Mouse (Mus musculus) forebrain, embryonic 11.5 days (tissue): Measurements from ENCODE around the gene Paqr9. TPM values are rescaled to one million over a fixed set of nuclear protein-coding genes. Genes with fewer than 3 reads are reported as not detected.

Source experiments
- ATAC-seq: fragments of 200-750 bp; cut with Nextera tagmentation; replicated peaks from 2 replicates; pipeline ENCODE4 v1.8.0; 2017; ENCODE audit warnings: moderate TSS enrichment; ENCODE audit not compliant: low FRiP score
- DNase-seq: peaks from one replicate; pipeline ENCODE4 v3.0.0-alpha.2; 2017; ENCODE audit warnings: low spot score
- H3K27ac ChIP-seq: fragments of 300-500 bp; sonication (generic); 2 replicates; pipeline ENCODE4 v1.5.1; 2014; ENCODE audit warnings: low read depth, low read length
- H3K27me3 ChIP-seq: fragments of 300-500 bp; sonication (generic); 2 replicates; pipeline ENCODE4 v1.6.1; 2014; ENCODE audit warnings: mild to moderate bottlenecking, low read length, mixed read lengths; ENCODE audit not compliant: control insufficient read depth, insufficient read depth
- H3K36me3 ChIP-seq: fragments of 300-500 bp; sonication (generic); 2 replicates; pipeline ENCODE4 v1.6.1; 2014; ENCODE audit warnings: mild to moderate bottlenecking, low read length, moderate library complexity, mixed read lengths; ENCODE audit not compliant: control insufficient read depth, insufficient read depth
- H3K4me1 ChIP-seq: fragments of 300-500 bp; sonication (generic); replicated peaks from 2 replicates; pipeline ENCODE4 v1.6.1; 2014; ENCODE audit warnings: low read length, mixed read lengths; ENCODE audit not compliant: control insufficient read depth, insufficient read depth
- H3K4me2 ChIP-seq: fragments of 300-500 bp; sonication (generic); 2 replicates; pipeline ENCODE4 v1.6.1; 2014; ENCODE audit warnings: low read depth, mild to moderate bottlenecking, low read length, moderate library complexity, mixed read lengths; ENCODE audit not compliant: severe bottlenecking
- H3K4me3 ChIP-seq: fragments of 300-500 bp; sonication (generic); 2 replicates; pipeline ENCODE4 v1.5.1; 2014; ENCODE audit warnings: low read depth, low read length
- H3K9ac ChIP-seq: fragments of 300-500 bp; sonication (generic); 2 replicates; pipeline ENCODE4 v1.6.1; 2014; ENCODE audit warnings: low read length
- H3K9me3 ChIP-seq: fragments of 300-500 bp; sonication (generic); 2 replicates; pipeline ENCODE4 v1.6.1; 2016; ENCODE audit warnings: low read length, mixed read lengths; ENCODE audit not compliant: control insufficient read depth
- WGBS: fragments of 180-500 bp; shearing (Covaris S2); extraction: QIAGEN DNeasy Blood & Tissue Kit; methylation state at CpG from one replicate; pipeline ENCODE4 v1.1.7; 2014; 5-methylcytosine and 5-hydroxymethylcytosine counted together
- polyA plus RNA-seq: library from polyadenylated mRNA; unstranded; fragments of >200 nt; fragmentation: Nextera tagmentation; extraction: Ambion mirVana; gene quantifications from 2 replicates; pipeline ENCODE4 v1.2.1, GENCODE M21; 2014

Paqr9 gene
- polyA plus RNA-seq, 1 experiment from 2014 or later = 0.27 TPM

- H3K9me3 ChIP-seq = no peaks in the 10 kb centered on the region
- H3K4me3 ChIP-seq = no peak overlapping the region
- no peak overlapping the region for H3K4me2 ChIP-seq
- no peak overlapping the region for H3K27ac ChIP-seq
- no peak for DNase-seq
- WGBS = 89% methylated on average over 8 of the region's 8 CpGs
- no peaks in the 10 kb centered on the region for H3K27me3 ChIP-seq
- H3K9ac ChIP-seq = no peak overlapping the region
- H3K36me3 ChIP-seq = no peaks in the 10 kb centered on the region
- H3K4me1 ChIP-seq = no peaks in the 10 kb centered on the region
- ATAC-seq = no peak
Measured at GRCm38 (mm10) chr9:95521031-95521430, 38.4 kb upstream of the Paqr9 start.

DNA sequence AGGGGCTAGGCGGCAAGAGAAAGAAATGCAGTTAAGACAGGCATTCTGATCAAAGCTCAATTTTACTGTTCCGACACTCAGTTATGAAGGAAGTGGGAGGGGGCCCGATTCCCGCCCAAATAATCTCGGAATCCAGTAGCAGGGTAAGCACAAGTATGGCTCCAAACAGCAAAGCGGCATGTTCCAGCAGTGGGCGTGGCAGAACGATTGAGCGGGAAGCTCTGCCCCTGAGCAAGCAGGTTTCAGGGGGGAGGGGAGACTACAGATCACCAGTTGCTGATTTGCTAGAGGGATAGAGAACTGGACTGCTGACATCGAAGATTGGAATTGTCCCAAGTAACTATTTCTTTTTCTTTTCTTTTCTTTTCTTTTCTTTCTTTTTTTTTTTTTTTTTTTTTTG lies 37.9 kb upstream of the Paqr9 start:
- no peak overlapping the region for H3K27ac ChIP-seq
- H3K4me3 ChIP-seq = no peak overlapping the region
- DNase-seq (no peak), ATAC-seq (no peak)
- H3K36me3 ChIP-seq = no peaks in the 10 kb centered on the region
- 63% methylated on average over 10 of the region's 10 CpGs for WGBS
- no peak overlapping the region for H3K4me2 ChIP-seq
- no peak overlapping the region for H3K9ac ChIP-seq
- no peaks in the 10 kb centered on the region for H3K4me1 ChIP-seq
- no peaks in the 10 kb centered on the region for H3K27me3 ChIP-seq
- no peaks in the 10 kb centered on the region for H3K9me3 ChIP-seq

GRCm38 (mm10) chr9:95522561-95522960 lies 36.9 kb upstream of the Paqr9 start:
- H3K4me1 ChIP-seq = no peaks in the 10 kb centered on the region
- 79% methylated on average over 2 of the region's 2 CpGs for WGBS
- H3K4me2 ChIP-seq = no peak overlapping the region
- ATAC-seq (no peak), DNase-seq (no peak)
- H3K27me3 ChIP-seq = no peaks in the 10 kb centered on the region
- H3K9me3 ChIP-seq = no peaks in the 10 kb centered on the region
- H3K9ac ChIP-seq = no peak overlapping the region
- no peak overlapping the region for H3K4me3 ChIP-seq
- no peaks in the 10 kb centered on the region for H3K36me3 ChIP-seq
- H3K27ac ChIP-seq = no peak overlapping the region

GRCm38 (mm10) chr9:95525376-95525775 lies 34.1 kb upstream of the Paqr9 start:
- Histone ChIP-seq H3K27me3 (no peaks in the 10 kb centered on the region), H3K9ac (no peak overlapping the region), H3K27ac (no peak overlapping the region), H3K36me3 (no peaks in the 10 kb centered on the region), H3K4me1 (no peaks in the 10 kb centered on the region), H3K4me2 (no peak overlapping the region), H3K4me3 (no peak overlapping the region), H3K9me3 (no peaks in the 10 kb centered on the region)
- ATAC-seq = no peak
- DNase-seq = no peak
- 84% methylated on average over 6 of the region's 6 CpGs for WGBS

DNA sequence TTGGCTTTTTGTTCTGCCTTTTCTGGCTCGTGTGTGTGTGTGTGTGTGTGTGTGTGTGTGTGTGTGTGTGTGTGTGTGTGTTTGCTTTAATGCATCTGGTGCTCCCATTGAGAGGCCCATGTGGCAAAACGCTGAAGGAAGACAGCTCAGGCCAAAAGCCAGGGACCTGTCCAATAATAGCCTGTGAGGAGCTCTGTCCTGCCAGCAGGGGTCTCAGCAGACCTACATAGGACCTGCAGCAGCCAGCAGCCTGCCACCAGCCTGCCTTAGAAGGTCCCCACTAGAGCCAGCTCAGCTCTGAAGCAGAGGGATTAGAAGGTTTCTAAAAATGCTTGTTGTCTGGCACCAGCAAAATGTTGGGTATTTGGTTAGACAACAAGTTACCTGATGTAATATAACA lies 33.5 kb upstream of the Paqr9 start:
- H3K27ac ChIP-seq = no peak overlapping the region
- no peaks in the 10 kb centered on the region for H3K27me3 ChIP-seq
- WGBS = 19% methylated on average over 2 of the region's 2 CpGs
- H3K4me2 ChIP-seq = no peak overlapping the region
- H3K9me3 ChIP-seq = no peaks in the 10 kb centered on the region
- no peaks in the 10 kb centered on the region for H3K4me1 ChIP-seq
- no peaks in the 10 kb centered on the region for H3K36me3 ChIP-seq
- no peak for ATAC-seq
- no peak for DNase-seq
- no peak overlapping the region for H3K4me3 ChIP-seq
- no peak overlapping the region for H3K9ac ChIP-seq

- 70% methylated on average over 2 of the region's 2 CpGs for WGBS
- Histone ChIP-seq H3K4me2 (no peak overlapping the region), H3K4me1 (no peaks in the 10 kb centered on the region), H3K9ac (no peak overlapping the region), H3K9me3 (no peaks in the 10 kb centered on the region), H3K27ac (no peak overlapping the region), H3K4me3 (no peak overlapping the region), H3K27me3 (no peaks in the 10 kb centered on the region), H3K36me3 (no peaks in the 10 kb centered on the region)
- DNase-seq (no peak), ATAC-seq (no peak)
Measured at GRCm38 (mm10) chr9:95527676-95528075, 31.8 kb upstream of the Paqr9 start.

DNA sequence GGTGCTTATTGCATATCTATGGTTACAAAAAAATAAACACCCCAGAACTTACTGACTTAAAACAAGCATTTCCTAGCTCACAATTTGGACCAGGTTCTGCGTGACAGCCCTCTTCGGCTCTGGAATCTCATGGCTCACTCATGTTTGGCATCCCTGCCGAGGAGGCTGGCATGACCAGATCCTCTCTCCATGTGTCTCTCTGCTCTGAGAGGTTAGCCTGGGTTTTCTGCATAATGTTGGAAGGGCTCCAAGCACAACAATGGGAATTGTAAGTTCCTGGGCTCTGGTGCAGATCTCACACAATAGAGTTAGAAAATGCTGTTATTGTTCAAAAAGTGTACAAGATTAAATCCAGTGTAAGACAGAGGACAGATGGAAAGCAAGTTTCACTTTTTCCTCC lies 28.3 kb upstream of the Paqr9 start:
- Histone ChIP-seq H3K27ac (no peak overlapping the region), H3K4me2 (no peak overlapping the region), H3K36me3 (no peaks in the 10 kb centered on the region), H3K9me3 (no peaks in the 10 kb centered on the region), H3K27me3 (no peaks in the 10 kb centered on the region), H3K9ac (no peak overlapping the region), H3K4me3 (no peak overlapping the region), H3K4me1 (no peaks in the 10 kb centered on the region)
- no peak for DNase-seq
- 76% methylated on average over 3 of the region's 3 CpGs for WGBS
- ATAC-seq = no peak

- Histone ChIP-seq H3K9ac (no peak overlapping the region), H3K4me2 (no peak overlapping the region), H3K9me3 (no peaks in the 10 kb centered on the region), H3K36me3 (no peaks in the 10 kb centered on the region), H3K4me3 (no peak overlapping the region), H3K4me1 (no peaks in the 10 kb centered on the region), H3K27me3 (no peaks in the 10 kb centered on the region), H3K27ac (no peak overlapping the region)
- ATAC-seq (no peak), DNase-seq (no peak)
- WGBS = 52% methylated on average over 6 of the region's 6 CpGs
Measured at GRCm38 (mm10) chr9:95533817-95534216, 25.6 kb upstream of the Paqr9 start.

- Histone ChIP-seq H3K9me3 (no peaks in the 10 kb centered on the region), H3K9ac (no peak overlapping the region), H3K36me3 (no peaks in the 10 kb centered on the region), H3K4me2 (no peak overlapping the region), H3K4me3 (no peak overlapping the region), H3K27me3 (no peaks in the 10 kb centered on the region), H3K27ac (no peak overlapping the region), H3K4me1 (no peaks in the 10 kb centered on the region)
- ATAC-seq = no peak
- no peak for DNase-seq
- WGBS = 76% methylated on average over 2 of the region's 2 CpGs
Measured at GRCm38 (mm10) chr9:95539176-95539800, 20.2 kb upstream of the Paqr9 start.
